Mouse (Mus musculus): ENCODE data around the gene Afg3l1. TPM values are rescaled to one million over a fixed set of nuclear protein-coding genes. Genes with fewer than 3 reads are reported as not detected.

Gene Afg3l1
- polyA plus RNA-seq, 1 experiment from 2014 or later = 32.2 TPM

DNA sequence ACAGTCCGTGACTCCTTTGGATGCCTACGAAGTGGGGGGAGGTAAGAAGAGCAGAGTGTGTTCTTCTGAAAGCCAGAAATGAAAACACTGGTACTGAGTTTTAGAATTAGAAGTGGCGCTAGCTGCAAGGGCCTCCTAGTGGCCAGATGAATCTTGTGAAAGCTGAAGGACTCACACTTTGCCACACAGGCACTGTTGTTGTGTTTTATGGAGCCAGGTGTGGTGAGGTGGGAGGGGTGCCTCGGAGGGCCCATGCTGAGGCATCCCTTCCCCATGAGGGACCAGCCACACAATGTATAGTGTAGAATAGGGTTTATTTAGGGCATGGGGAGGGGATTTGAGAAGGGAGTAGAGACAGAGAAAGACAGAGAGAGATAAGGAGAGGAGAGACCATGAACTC is 20.0 kb downstream of the Afg3l1 start:
- WGBS = 86% methylated on average over 4 of the region's 4 CpGs
- Histone ChIP-seq H3K9ac (replicated peaks; ENCODE audit: low read length) (no peak overlapping the region), H3K4me1 (ENCODE audit: control insufficient read depth, insufficient read depth, low read length) (no peaks in the 10 kb centered on the region)

DNA sequence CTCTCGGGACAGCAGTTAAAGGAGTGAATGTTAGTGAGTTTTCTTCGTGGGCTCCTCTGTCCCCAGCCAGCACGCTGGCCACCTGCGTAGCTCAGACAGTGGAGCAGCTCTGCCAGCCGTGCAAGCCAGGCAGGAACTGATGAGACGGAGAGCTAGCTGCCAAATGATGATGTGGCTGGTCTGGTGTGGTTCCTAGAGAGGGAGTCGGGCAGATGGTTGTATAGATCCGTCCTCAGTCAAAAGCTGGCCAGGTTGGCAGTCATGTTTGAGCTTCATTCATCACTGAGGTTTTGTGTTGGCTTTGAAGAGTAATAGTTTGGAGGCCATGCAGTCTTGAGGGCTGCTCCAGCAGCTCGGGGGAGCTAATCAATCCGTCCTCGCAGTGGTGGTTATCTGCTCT is 21.3 kb downstream of the Afg3l1 start:
- DNase-seq (ENCODE audit: low spot score) = no peak
- ATAC-seq (replicated peaks; ENCODE audit: insufficient number of reproducible peaks, low FRiP score, low TSS enrichment, low read depth) = no peak
- Histone ChIP-seq H3K9ac (replicated peaks; ENCODE audit: low read length) (no peak overlapping the region), H3K27ac (replicated peaks; ENCODE audit: low read depth, low read length) (no peak overlapping the region), H3K4me1 (ENCODE audit: control insufficient read depth, insufficient read depth, low read length) (no peaks in the 10 kb centered on the region), H3K4me3 (ENCODE audit: low read depth, low read length) (no peak overlapping the region), H3K36me3 (replicated peaks; ENCODE audit: control insufficient read depth, insufficient read depth, low read depth, low read length) (peaks cover 32% of the 10 kb centered on the region), H3K27me3 (ENCODE audit: control insufficient read depth, insufficient read depth, low read length) (no peaks in the 10 kb centered on the region), H3K9me3 (replicated peaks; ENCODE audit: control insufficient read depth, low read length) (no peaks in the 10 kb centered on the region), H3K4me2 (ENCODE audit: low read depth, low read length) (no peak overlapping the region)
- WGBS = 92% methylated on average over 11 of the region's 11 CpGs

More for the DNA sequence above, 20.0 kb downstream of the Afg3l1 start:
- Histone ChIP-seq H3K27me3 (ENCODE audit: control insufficient read depth, insufficient read depth, low read length) (no peaks in the 10 kb centered on the region), H3K4me2 (ENCODE audit: low read depth, low read length) (no peak overlapping the region), H3K27ac (replicated peaks; ENCODE audit: low read depth, low read length) (no peak overlapping the region), H3K9me3 (replicated peaks; ENCODE audit: control insufficient read depth, low read length) (no peaks in the 10 kb centered on the region), H3K36me3 (replicated peaks; ENCODE audit: control insufficient read depth, insufficient read depth, low read depth, low read length) (peaks cover 25% of the 10 kb centered on the region), H3K4me3 (ENCODE audit: low read depth, low read length) (no peak overlapping the region)
- DNase-seq (ENCODE audit: low spot score) (no peak), ATAC-seq (replicated peaks; ENCODE audit: insufficient number of reproducible peaks, low FRiP score, low TSS enrichment, low read depth) (no peak)

DNA sequence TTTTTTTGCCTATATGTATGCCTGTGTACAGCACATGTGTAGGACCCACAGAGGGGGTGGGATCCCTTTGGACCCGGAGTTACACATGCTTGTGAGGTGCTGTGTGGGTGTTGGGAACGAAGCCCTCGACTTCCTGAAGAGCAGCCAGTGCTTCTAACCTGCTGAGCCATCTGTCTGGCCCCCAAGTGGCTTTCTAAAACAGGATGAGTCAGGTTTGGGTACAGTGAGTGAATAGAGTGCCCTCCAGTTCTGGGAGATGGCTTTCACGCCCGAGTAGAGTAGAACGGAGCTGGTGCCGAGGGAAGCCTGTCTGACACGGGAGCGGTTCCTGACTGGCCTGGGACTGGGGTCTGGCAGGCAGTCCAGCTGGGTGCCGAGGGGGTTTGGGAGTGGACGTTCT is 21.9 kb downstream of the Afg3l1 start:
- H3K9me3 ChIP-seq (replicated peaks; ENCODE audit: control insufficient read depth, low read length) = no peaks in the 10 kb centered on the region
- no peak for DNase-seq (ENCODE audit: low spot score)
- H3K9ac ChIP-seq (replicated peaks; ENCODE audit: low read length) = no peak overlapping the region
- peaks cover 27% of the 10 kb centered on the region for H3K36me3 ChIP-seq (replicated peaks; ENCODE audit: control insufficient read depth, insufficient read depth, low read depth, low read length)
- no peaks in the 10 kb centered on the region for H3K27me3 ChIP-seq (ENCODE audit: control insufficient read depth, insufficient read depth, low read length)
- H3K27ac ChIP-seq (replicated peaks; ENCODE audit: low read depth, low read length) = no peak overlapping the region
- WGBS = 92% methylated on average over 11 of the region's 11 CpGs
- H3K4me3 ChIP-seq (ENCODE audit: low read depth, low read length) = no peak overlapping the region
- no peaks in the 10 kb centered on the region for H3K4me1 ChIP-seq (ENCODE audit: control insufficient read depth, insufficient read depth, low read length)
- H3K4me2 ChIP-seq (ENCODE audit: low read depth, low read length) = no peak overlapping the region
- no peak for ATAC-seq (replicated peaks; ENCODE audit: insufficient number of reproducible peaks, low FRiP score, low TSS enrichment, low read depth)

DNA sequence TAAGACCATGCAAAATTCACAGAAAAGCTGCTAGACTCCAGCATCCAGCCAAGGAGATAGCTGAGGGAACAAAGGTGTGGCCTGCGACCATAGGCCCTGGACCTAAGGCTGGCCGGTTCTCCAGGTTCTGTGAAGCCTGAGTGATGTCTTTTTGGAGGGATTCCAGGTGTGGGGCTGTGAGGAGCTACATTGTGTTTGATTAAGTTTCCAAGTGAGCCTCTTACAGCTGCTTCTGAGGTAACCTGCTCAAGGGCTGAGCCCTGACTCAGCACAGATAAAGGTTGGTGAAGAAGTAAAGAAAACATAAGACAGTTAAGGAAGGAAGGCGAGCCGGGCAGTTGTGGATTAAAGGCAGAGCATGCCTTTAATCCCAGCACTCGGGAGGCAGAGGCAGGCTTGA is 24.5 kb downstream of the Afg3l1 start:
- 89% methylated on average over 5 of the region's 5 CpGs for WGBS
- no peak overlapping the region for H3K4me3 ChIP-seq (ENCODE audit: low read depth, low read length)
- no peak for DNase-seq (ENCODE audit: low spot score)
- no peaks in the 10 kb centered on the region for H3K9me3 ChIP-seq (replicated peaks; ENCODE audit: control insufficient read depth, low read length)
- H3K36me3 ChIP-seq (replicated peaks; ENCODE audit: control insufficient read depth, insufficient read depth, low read depth, low read length) = peaks cover 27% of the 10 kb centered on the region
- H3K27me3 ChIP-seq (ENCODE audit: control insufficient read depth, insufficient read depth, low read length) = no peaks in the 10 kb centered on the region
- no peaks in the 10 kb centered on the region for H3K4me1 ChIP-seq (ENCODE audit: control insufficient read depth, insufficient read depth, low read length)
- no peak overlapping the region for H3K27ac ChIP-seq (replicated peaks; ENCODE audit: low read depth, low read length)
- no peak for ATAC-seq (replicated peaks; ENCODE audit: insufficient number of reproducible peaks, low FRiP score, low TSS enrichment, low read depth)
- H3K9ac ChIP-seq (replicated peaks; ENCODE audit: low read length) = no peak overlapping the region
- no peak overlapping the region for H3K4me2 ChIP-seq (ENCODE audit: low read depth, low read length)

DNA sequence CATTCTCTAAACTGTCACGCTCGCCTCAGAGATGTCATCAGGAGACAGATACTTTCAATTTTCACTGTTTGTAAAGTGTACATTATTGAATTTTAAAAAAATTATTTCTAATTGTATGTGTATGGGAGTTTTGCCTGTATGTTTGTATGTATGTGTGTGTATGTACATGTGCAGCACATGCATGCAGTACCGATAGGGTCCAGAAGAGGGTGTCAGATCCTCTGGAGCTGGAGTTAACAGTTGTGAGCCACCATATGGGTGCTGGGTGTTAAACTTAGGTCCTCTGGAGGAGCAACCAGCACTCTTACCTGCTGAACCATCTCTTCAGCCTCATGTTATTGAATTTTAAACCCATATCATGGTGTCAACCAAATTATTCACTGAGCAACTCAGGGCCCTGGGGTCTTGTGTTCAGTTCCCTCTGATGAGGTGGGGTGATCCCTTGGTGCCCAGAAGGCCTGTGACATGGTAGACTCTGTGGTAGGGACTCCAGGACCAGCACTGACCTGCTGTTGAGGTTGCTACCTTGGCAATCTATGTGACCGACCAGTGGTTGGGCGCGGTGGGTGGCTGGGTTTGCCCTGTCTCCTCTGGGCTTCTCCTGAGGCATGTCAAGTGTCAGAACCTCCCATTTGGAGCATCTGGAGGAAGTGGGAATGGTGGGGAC is 26.2 kb downstream of the Afg3l1 start:
- no peaks in the 10 kb centered on the region for H3K27me3 ChIP-seq (ENCODE audit: control insufficient read depth, insufficient read depth, low read length)
- no peak overlapping the region for H3K4me3 ChIP-seq (ENCODE audit: low read depth, low read length)
- no peak for ATAC-seq (replicated peaks; ENCODE audit: insufficient number of reproducible peaks, low FRiP score, low TSS enrichment, low read depth)
- H3K27ac ChIP-seq (replicated peaks; ENCODE audit: low read depth, low read length) = no peak overlapping the region
- H3K4me2 ChIP-seq (ENCODE audit: low read depth, low read length) = no peak overlapping the region
- 96% methylated on average over 6 of the region's 6 CpGs for WGBS
- H3K4me1 ChIP-seq (ENCODE audit: control insufficient read depth, insufficient read depth, low read length) = no peaks in the 10 kb centered on the region
- DNase-seq (ENCODE audit: low spot score) = no peak
- no peak overlapping the region for H3K9ac ChIP-seq (replicated peaks; ENCODE audit: low read length)
- no peaks in the 10 kb centered on the region for H3K9me3 ChIP-seq (replicated peaks; ENCODE audit: control insufficient read depth, low read length)
- peaks cover 22% of the 10 kb centered on the region for H3K36me3 ChIP-seq (replicated peaks; ENCODE audit: control insufficient read depth, insufficient read depth, low read depth, low read length)

DNA sequence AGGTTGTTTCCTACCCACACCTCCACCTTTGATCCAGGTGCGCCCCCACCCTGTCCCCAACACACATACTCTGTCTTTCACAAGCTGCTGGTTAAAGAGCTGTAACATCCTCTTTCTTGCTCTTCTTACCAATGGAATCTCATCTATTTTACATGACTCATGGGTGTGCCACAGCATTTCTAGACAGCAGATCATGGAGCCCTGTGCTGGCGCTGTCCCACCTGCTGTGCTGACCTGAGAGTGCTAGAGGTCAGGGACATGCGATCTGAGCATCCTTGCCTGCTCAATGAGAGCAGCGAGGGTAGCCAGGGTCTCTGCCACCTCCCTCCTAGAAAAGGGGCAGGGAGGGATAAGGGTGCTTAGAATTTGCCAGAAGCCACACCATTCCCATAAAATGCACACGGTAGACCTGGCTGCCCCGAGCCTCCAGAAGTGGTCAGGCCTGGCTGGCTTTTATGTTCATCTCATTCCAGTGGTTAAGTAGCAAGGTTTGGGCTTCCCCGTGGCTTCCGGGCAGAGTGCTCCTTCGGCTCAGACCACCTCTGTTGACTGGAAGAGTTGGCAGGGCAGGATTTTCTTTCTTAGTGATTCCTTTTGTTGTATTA is 27.0 kb downstream of the Afg3l1 start:
- no peak overlapping the region for H3K4me2 ChIP-seq (ENCODE audit: low read depth, low read length)
- H3K9ac ChIP-seq (replicated peaks; ENCODE audit: low read length) = no peak overlapping the region
- H3K4me1 ChIP-seq (ENCODE audit: control insufficient read depth, insufficient read depth, low read length) = no peaks in the 10 kb centered on the region
- ATAC-seq (replicated peaks; ENCODE audit: insufficient number of reproducible peaks, low FRiP score, low TSS enrichment, low read depth) = no peak
- H3K36me3 ChIP-seq (replicated peaks; ENCODE audit: control insufficient read depth, insufficient read depth, low read depth, low read length) = peaks cover 21% of the 10 kb centered on the region
- no peaks in the 10 kb centered on the region for H3K27me3 ChIP-seq (ENCODE audit: control insufficient read depth, insufficient read depth, low read length)
- no peaks in the 10 kb centered on the region for H3K9me3 ChIP-seq (replicated peaks; ENCODE audit: control insufficient read depth, low read length)
- H3K27ac ChIP-seq (replicated peaks; ENCODE audit: low read depth, low read length) = no peak overlapping the region
- H3K4me3 ChIP-seq (ENCODE audit: low read depth, low read length) = no peak overlapping the region
- 89% methylated on average over 9 of the region's 9 CpGs for WGBS
- no peak for DNase-seq (ENCODE audit: low spot score)

DNA sequence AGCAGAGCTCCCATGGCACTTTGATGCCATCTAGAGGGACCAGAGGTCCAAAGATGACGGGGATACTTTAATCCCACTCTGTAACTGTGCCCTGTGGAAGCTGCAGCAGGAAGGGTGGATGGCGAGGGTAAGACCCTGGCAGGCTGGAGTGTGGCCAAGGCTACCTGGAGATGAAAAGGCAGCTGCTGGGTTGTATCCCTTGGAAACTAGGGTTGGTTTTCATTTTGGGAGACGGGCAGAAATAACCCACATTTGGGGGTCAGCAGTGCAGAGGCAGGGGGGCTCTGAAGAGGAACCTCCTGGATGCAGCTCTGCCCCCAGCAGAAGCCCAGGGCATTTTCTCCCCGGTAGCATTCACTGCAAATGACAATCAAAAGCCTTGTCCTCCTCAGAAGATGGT is 27.6 kb downstream of the Afg3l1 start:
- Histone ChIP-seq H3K9ac (replicated peaks; ENCODE audit: low read length) (no peak overlapping the region), H3K4me3 (ENCODE audit: low read depth, low read length) (no peak overlapping the region), H3K9me3 (replicated peaks; ENCODE audit: control insufficient read depth, low read length) (no peaks in the 10 kb centered on the region), H3K27me3 (ENCODE audit: control insufficient read depth, insufficient read depth, low read length) (no peaks in the 10 kb centered on the region), H3K4me2 (ENCODE audit: low read depth, low read length) (no peak overlapping the region), H3K4me1 (ENCODE audit: control insufficient read depth, insufficient read depth, low read length) (no peaks in the 10 kb centered on the region), H3K27ac (replicated peaks; ENCODE audit: low read depth, low read length) (no peak overlapping the region), H3K36me3 (replicated peaks; ENCODE audit: control insufficient read depth, insufficient read depth, low read depth, low read length) (peaks cover 21% of the 10 kb centered on the region)
- WGBS = 80% methylated on average over 4 of the region's 4 CpGs
- ATAC-seq (replicated peaks; ENCODE audit: insufficient number of reproducible peaks, low FRiP score, low TSS enrichment, low read depth) (no peak), DNase-seq (ENCODE audit: low spot score) (no peak)

DNA sequence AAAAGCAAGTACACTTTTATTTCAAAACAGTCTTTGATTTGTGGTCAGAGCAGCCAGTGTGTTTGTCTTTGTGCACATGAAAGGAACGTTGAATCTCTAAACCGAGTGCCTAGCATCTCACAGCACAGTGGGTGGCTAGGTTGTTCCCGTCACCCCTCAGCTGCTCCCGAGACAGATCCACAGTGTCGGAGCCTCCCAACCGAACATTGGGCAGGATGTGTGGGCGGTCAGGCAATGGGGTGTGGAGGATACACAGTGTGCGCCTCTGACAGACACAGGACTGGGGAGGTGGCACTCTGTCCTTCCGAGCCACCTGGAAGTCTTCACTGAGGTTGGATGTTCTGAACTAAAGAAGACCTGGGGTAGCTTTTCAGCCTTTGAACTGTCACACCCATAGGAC is 28.0 kb downstream of the Afg3l1 start:
- Histone ChIP-seq H3K9ac (replicated peaks; ENCODE audit: low read length) (no peak overlapping the region), H3K4me3 (ENCODE audit: low read depth, low read length) (no peak overlapping the region), H3K36me3 (replicated peaks; ENCODE audit: control insufficient read depth, insufficient read depth, low read depth, low read length) (peaks cover 21% of the 10 kb centered on the region), H3K4me1 (ENCODE audit: control insufficient read depth, insufficient read depth, low read length) (no peaks in the 10 kb centered on the region), H3K27me3 (ENCODE audit: control insufficient read depth, insufficient read depth, low read length) (no peaks in the 10 kb centered on the region), H3K4me2 (ENCODE audit: low read depth, low read length) (no peak overlapping the region), H3K27ac (replicated peaks; ENCODE audit: low read depth, low read length) (no peak overlapping the region), H3K9me3 (replicated peaks; ENCODE audit: control insufficient read depth, low read length) (no peaks in the 10 kb centered on the region)
- DNase-seq (ENCODE audit: low spot score) (no peak), ATAC-seq (replicated peaks; ENCODE audit: insufficient number of reproducible peaks, low FRiP score, low TSS enrichment, low read depth) (no peak)
- 92% methylated on average over 9 of the region's 9 CpGs for WGBS
